Mouse (Mus musculus): ENCODE results near the gene Bola2. TPM values are rescaled to one million over a fixed set of nuclear protein-coding genes. Genes with fewer than 3 reads are reported as not detected.

Bola2 gene
- polyA plus RNA-seq, 1 experiment from 2014 or later, result 145 TPM

DNA sequence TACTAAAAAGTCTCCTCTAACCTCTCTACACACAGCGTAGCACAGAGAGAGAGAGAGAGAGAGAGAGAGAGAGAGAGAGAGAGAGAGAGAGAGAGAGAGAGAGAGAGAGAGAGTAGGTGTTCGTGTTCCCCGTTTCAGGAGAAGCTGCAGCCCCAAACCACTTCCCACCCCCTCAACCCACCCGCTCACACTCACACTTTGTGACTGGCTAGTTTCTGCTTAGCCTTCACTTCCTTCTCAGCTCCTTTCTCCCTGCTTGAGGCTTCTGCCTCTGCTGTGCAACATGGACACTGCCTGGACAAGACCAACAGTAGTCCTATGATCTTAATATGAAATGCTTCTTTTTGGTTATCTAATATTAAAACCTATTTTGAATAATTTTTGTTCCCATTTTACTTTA lies 15.1 kb downstream of the Bola2 start:
- Histone ChIP-seq H3K36me3 (ENCODE audit: insufficient read depth, low read length) (no peaks in the 10 kb centered on the region), H3K4me2 (ENCODE audit: low read length) (no peak overlapping the region)
- WGBS, result 68% methylated on average over 4 of the region's 4 CpGs

DNA sequence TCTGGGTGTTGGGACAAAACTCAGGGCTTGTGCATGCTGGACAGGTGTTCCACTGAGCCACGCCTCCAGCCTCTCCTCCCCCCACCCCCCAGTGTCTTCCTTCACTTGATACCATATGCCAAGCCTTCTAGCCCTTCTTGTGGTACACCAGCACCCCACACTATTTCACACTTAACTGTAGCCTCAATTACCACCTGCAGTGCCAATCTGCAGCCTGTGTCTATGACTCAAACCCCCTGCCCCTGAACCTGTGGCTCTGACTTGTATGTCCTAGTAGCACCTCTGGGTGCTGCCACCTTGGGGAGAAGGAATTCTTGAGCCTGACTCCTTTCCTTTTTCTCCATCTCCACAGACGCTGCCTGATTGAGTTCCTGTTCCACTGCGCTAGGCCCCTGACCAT lies 16.7 kb downstream of the Bola2 start:
- no peak for TF ChIP-seq CTCF (IDR thresholded peaks at IDR 0.05; ENCODE audit: low read depth)
- H3K4me3 ChIP-seq (replicated peaks; ENCODE audit: low read depth, low read length), result no peak overlapping the region
- 78% methylated on average over 3 of the region's 3 CpGs for WGBS
- no peaks in the 10 kb centered on the region for H3K36me3 ChIP-seq (ENCODE audit: insufficient read depth, low read length)
- H3K4me1 ChIP-seq (replicated peaks; ENCODE audit: insufficient read depth, low read length), result no peaks in the 10 kb centered on the region
- ATAC-seq (replicated peaks; ENCODE audit: low FRiP score, low read depth) (no peak), DNase-seq (ENCODE audit: low spot score) (no peak)
- no peak overlapping the region for H3K27ac ChIP-seq
- no peak overlapping the region for H3K4me2 ChIP-seq (ENCODE audit: low read length)
- no peak overlapping the region for H3K9ac ChIP-seq (ENCODE audit: low read depth, low read length)
- no peaks in the 10 kb centered on the region for H3K27me3 ChIP-seq (ENCODE audit: insufficient read depth, low read length)
- H3K9me3 ChIP-seq (replicated peaks; ENCODE audit: low read length), result no peaks in the 10 kb centered on the region

More for the DNA sequence above, 15.1 kb downstream of the Bola2 start:
- Histone ChIP-seq H3K9me3 (replicated peaks; ENCODE audit: low read length) (no peaks in the 10 kb centered on the region), H3K4me3 (replicated peaks; ENCODE audit: low read depth, low read length) (no peak overlapping the region), H3K27ac (no peak overlapping the region), H3K27me3 (ENCODE audit: insufficient read depth, low read length) (no peaks in the 10 kb centered on the region), H3K9ac (ENCODE audit: low read depth, low read length) (no peak overlapping the region), H3K4me1 (replicated peaks; ENCODE audit: insufficient read depth, low read length) (no peaks in the 10 kb centered on the region)
- ATAC-seq (replicated peaks; ENCODE audit: low FRiP score, low read depth), result no peak
- no peak for TF ChIP-seq CTCF (IDR thresholded peaks at IDR 0.05; ENCODE audit: low read depth)
- no peak for DNase-seq (ENCODE audit: low spot score)

DNA sequence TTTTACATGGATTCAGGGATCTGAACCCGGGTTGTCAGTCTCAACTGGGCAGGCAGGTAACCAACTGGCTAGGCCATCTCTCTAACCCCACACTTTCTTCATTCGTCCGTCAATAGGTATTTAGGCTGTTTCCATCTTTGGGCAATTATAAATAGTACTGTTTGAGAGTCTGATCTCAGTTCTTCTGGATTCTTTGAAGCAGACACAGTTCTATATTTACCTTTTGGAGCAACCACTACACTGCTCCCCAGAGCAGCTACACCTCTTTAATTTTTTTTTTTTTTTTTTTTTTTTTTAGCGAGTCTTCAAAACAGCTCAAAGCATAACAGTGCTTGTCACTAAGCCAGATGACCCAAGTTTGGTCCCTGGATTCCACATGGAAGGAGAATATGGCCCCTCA lies 20.5 kb downstream of the Bola2 start:
- TF ChIP-seq CTCF (IDR thresholded peaks at IDR 0.05; ENCODE audit: low read depth), result no peak
- Histone ChIP-seq H3K9me3 (replicated peaks; ENCODE audit: low read length) (no peaks in the 10 kb centered on the region), H3K27ac (no peak overlapping the region), H3K4me3 (replicated peaks; ENCODE audit: low read depth, low read length) (no peak overlapping the region), H3K36me3 (ENCODE audit: insufficient read depth, low read length) (no peaks in the 10 kb centered on the region), H3K4me2 (ENCODE audit: low read length) (no peak overlapping the region), H3K27me3 (ENCODE audit: insufficient read depth, low read length) (no peaks in the 10 kb centered on the region), H3K4me1 (replicated peaks; ENCODE audit: insufficient read depth, low read length) (no peaks in the 10 kb centered on the region), H3K9ac (ENCODE audit: low read depth, low read length) (no peak overlapping the region)
- WGBS, result 77% methylated on average over 4 of the region's 4 CpGs
- no peak for DNase-seq (ENCODE audit: low spot score)
- no peak for ATAC-seq (replicated peaks; ENCODE audit: low FRiP score, low read depth)

DNA sequence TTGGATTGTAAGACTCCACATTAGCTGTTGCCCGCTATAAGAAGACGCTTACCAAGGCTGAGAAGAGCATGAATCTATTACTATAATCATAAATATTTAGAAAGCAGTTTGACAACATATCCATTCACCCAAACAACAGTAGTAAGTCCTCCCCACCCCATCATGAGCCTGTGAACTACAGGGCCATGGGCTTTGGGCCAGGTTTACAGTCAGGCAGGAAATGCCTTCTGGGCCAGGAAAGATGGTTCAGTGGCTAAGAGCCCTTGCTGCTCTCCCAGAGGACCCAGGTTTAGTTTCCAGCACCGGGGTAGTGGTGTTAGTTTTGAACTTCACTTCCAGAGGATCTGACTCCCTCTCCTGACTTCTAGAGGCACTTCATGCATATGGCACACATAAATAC lies 22.4 kb downstream of the Bola2 start:
- WGBS, result 82% methylated on average over 3 of the region's 3 CpGs

DNA sequence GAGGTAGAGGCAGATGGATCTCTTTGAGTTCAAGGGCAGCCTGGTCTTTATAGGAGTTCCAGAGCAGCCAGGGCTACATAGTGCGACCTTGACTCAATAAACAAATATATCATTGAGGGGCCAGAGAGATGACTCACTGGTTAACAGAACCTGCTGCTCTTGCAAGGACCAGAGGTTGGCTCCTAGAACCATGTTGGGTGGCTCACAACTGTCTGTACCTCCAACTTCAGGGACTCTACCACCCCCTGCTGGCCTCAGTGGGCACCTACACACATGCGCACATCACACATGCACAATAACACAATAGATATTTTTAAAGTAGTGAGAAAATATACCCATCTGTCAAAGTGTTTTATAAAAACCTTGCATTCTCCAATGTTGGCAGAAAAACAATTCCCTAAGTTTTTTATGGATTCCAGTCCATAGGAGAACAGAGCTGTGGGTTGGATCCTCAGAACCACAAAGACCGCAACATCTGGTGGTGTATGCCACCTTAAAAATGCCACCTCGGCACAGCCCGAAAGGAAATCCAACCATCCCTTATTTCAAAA lies 23.7 kb downstream of the Bola2 start:
- H3K36me3 ChIP-seq (ENCODE audit: insufficient read depth, low read length), result no peaks in the 10 kb centered on the region
- DNase-seq (ENCODE audit: low spot score), result no peak
- no peaks in the 10 kb centered on the region for H3K27me3 ChIP-seq (ENCODE audit: insufficient read depth, low read length)
- H3K4me1 ChIP-seq (replicated peaks; ENCODE audit: insufficient read depth, low read length), result no peaks in the 10 kb centered on the region
- WGBS, result 95% methylated on average over 5 of the region's 5 CpGs
- H3K4me3 ChIP-seq (replicated peaks; ENCODE audit: low read depth, low read length), result no peak overlapping the region
- no peaks in the 10 kb centered on the region for H3K9me3 ChIP-seq (replicated peaks; ENCODE audit: low read length)
- no peak overlapping the region for H3K27ac ChIP-seq
- TF ChIP-seq CTCF (IDR thresholded peaks at IDR 0.05; ENCODE audit: low read depth), result peak; percentile 16; the same call in 1 of the 2 replicates
- H3K4me2 ChIP-seq (ENCODE audit: low read length), result no peak overlapping the region
- H3K9ac ChIP-seq (ENCODE audit: low read depth, low read length), result no peak overlapping the region
- no peak for ATAC-seq (replicated peaks; ENCODE audit: low FRiP score, low read depth)

More for the DNA sequence above, 22.4 kb downstream of the Bola2 start:
- no peak overlapping the region for H3K9ac ChIP-seq (ENCODE audit: low read depth, low read length)
- H3K36me3 ChIP-seq (ENCODE audit: insufficient read depth, low read length), result no peaks in the 10 kb centered on the region
- TF ChIP-seq CTCF (IDR thresholded peaks at IDR 0.05; ENCODE audit: low read depth), result no peak
- H3K9me3 ChIP-seq (replicated peaks; ENCODE audit: low read length), result no peaks in the 10 kb centered on the region
- H3K4me2 ChIP-seq (ENCODE audit: low read length), result no peak overlapping the region
- ATAC-seq (replicated peaks; ENCODE audit: low FRiP score, low read depth) (no peak), DNase-seq (ENCODE audit: low spot score) (no peak)
- H3K4me3 ChIP-seq (replicated peaks; ENCODE audit: low read depth, low read length), result no peak overlapping the region
- H3K27me3 ChIP-seq (ENCODE audit: insufficient read depth, low read length), result no peaks in the 10 kb centered on the region
- no peaks in the 10 kb centered on the region for H3K4me1 ChIP-seq (replicated peaks; ENCODE audit: insufficient read depth, low read length)
- no peak overlapping the region for H3K27ac ChIP-seq

DNA sequence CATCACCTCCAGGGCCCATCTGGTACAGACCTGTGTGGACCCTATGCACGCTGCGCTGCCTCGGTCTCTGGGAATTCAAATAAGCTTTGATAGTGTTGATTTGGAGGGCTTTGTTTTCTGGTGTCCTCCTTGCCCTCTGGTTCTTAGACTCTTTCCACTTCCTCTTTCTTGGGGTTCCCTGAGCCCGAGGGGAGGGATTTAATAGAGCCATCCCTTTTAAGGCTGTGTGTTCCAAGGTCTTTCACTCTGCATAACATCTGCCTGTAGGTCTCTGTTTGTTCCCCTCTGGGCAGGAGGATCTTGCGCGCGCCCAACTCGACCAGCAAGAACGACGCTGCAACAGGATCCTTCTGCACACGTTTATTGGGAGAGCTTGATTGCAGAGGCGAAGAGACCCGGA lies 26.4 kb downstream of the Bola2 start:
- 96% methylated on average over 13 of the region's 13 CpGs for WGBS

DNA sequence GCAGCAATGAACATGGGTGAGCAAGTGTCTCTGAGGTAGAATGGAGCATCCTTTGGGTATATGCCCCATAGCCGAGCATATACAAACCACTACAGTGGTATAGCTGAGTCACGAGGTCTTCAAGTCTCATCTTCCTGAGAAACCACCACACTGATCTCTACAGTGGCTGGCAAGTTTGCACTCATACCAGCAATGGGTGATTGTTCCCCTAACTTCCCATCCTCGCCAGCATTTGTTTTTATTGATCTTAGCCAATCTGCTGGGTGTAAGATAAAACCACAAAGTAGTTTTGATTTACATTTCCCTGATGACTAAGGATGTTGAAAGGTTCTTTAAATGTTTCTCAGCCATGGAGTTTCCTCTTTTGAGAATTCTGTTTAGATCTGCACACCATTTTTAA lies 29.9 kb downstream of the Bola2 start:
- ATAC-seq (replicated peaks; ENCODE audit: low FRiP score, low read depth) (no peak), DNase-seq (ENCODE audit: low spot score) (no peak)
- no peak for TF ChIP-seq CTCF (IDR thresholded peaks at IDR 0.05; ENCODE audit: low read depth)
- Histone ChIP-seq H3K9me3 (replicated peaks; ENCODE audit: low read length) (no peaks in the 10 kb centered on the region), H3K4me2 (ENCODE audit: low read length) (no peak overlapping the region), H3K4me3 (replicated peaks; ENCODE audit: low read depth, low read length) (no peak overlapping the region), H3K27ac (no peak overlapping the region), H3K4me1 (replicated peaks; ENCODE audit: insufficient read depth, low read length) (no peaks in the 10 kb centered on the region), H3K27me3 (ENCODE audit: insufficient read depth, low read length) (no peaks in the 10 kb centered on the region), H3K36me3 (ENCODE audit: insufficient read depth, low read length) (no peaks in the 10 kb centered on the region), H3K9ac (ENCODE audit: low read depth, low read length) (no peak overlapping the region)
- 80% methylated on average over 3 of the region's 3 CpGs for WGBS

More for the DNA sequence above, 26.4 kb downstream of the Bola2 start:
- Histone ChIP-seq H3K9me3 (replicated peaks; ENCODE audit: low read length) (no peaks in the 10 kb centered on the region), H3K27ac (no peak overlapping the region), H3K36me3 (ENCODE audit: insufficient read depth, low read length) (no peaks in the 10 kb centered on the region), H3K9ac (ENCODE audit: low read depth, low read length) (no peak overlapping the region), H3K4me1 (replicated peaks; ENCODE audit: insufficient read depth, low read length) (no peaks in the 10 kb centered on the region), H3K4me3 (replicated peaks; ENCODE audit: low read depth, low read length) (no peak overlapping the region), H3K4me2 (ENCODE audit: low read length) (no peak overlapping the region), H3K27me3 (ENCODE audit: insufficient read depth, low read length) (no peaks in the 10 kb centered on the region)
- DNase-seq (ENCODE audit: low spot score) (no peak), ATAC-seq (replicated peaks; ENCODE audit: low FRiP score, low read depth) (no peak)
- no peak for TF ChIP-seq CTCF (IDR thresholded peaks at IDR 0.05; ENCODE audit: low read depth)

All from kidney, postnatal 0 days (tissue).